21 mouse cellular contexts compared by ENCODE assay signal in the genomic region with DNA sequence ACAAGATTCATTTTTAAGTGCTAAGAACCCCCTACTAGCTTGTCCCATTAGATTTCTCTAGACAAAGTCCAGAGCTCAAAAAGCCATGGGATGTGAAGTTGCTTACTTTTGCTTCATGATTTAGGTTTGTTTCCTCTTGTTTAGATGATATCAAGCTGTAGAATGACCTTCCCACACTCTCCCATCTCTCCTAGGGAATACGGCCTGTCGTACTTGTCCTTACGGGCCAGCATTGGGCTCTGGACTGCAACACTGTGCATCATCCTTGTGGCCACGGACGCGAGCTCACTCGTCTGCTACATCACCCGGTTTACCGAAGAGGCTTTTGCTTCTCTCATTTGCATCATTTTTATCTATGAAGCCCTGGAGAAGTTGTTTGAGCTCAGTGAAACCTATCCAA.
DNase-seq lines count a peak whose midpoint lies in the region; ATAC-seq and TF ChIP-seq lines count a peak whose summit lies in the region.
"Had no signal": no experiment of that assay in that cellular context is flagged by ENCODE, and none has a peak within 500 bp of the region (broad histone marks: within the 10 kb centered on the region; RNA-seq: fewer than 3 reads in every experiment).

No protein-coding gene starts in this region.

- peak overlapping the region; percentile 8; the same call in 1 of the 2 replicates for H3K4me3 ChIP-seq in intestine, embryonic 14.5 days (ENCODE audit: low read depth, low read length)
- no peak overlapping the region for H3K4me3 ChIP-seq in intestine, postnatal 0 days (ENCODE audit: low read depth, low read length)
- H3K4me3 ChIP-seq in intestine, embryonic 15.5 days (replicated peaks): no peak overlapping the region
- no peak overlapping the region for H3K4me3 ChIP-seq in intestine, embryonic 16.5 days (ENCODE audit: low read length)
- no peak overlapping the region for H3K4me3 ChIP-seq in neural tube, embryonic 15.5 days (replicated peaks)

- H3K9me3 ChIP-seq in intestine, embryonic 14.5 days (ENCODE audit: control insufficient read depth, low read length): no peaks in the 10 kb centered on the region
- H3K9me3 ChIP-seq in intestine, postnatal 0 days (ENCODE audit: control insufficient read depth): no peaks in the 10 kb centered on the region
- no peaks in the 10 kb centered on the region for H3K9me3 ChIP-seq in intestine, embryonic 15.5 days
- no peaks in the 10 kb centered on the region for H3K9me3 ChIP-seq in intestine, embryonic 16.5 days (ENCODE audit: control insufficient read depth, low read length)
- H3K9me3 ChIP-seq in neural tube, embryonic 15.5 days (replicated peaks): no peaks in the 10 kb centered on the region
- H3K9me3 ChIP-seq: G1E had no signal

- H3K27me3 ChIP-seq in intestine, embryonic 14.5 days (replicated peaks; ENCODE audit: control insufficient read depth, insufficient read depth, low read length): no peaks in the 10 kb centered on the region
- no peaks in the 10 kb centered on the region for H3K27me3 ChIP-seq in intestine, postnatal 0 days (replicated peaks; ENCODE audit: control insufficient read depth, insufficient read depth, low read length)
- H3K27me3 ChIP-seq in intestine, embryonic 15.5 days (replicated peaks): no peaks in the 10 kb centered on the region
- H3K27me3 ChIP-seq in intestine, embryonic 16.5 days (replicated peaks; ENCODE audit: control insufficient read depth, insufficient read depth, low read length): no peaks in the 10 kb centered on the region
- H3K27me3 ChIP-seq in neural tube, embryonic 15.5 days (replicated peaks): no peaks in the 10 kb centered on the region
- H3K27me3 ChIP-seq: CH12.LX had no signal

- intact Hi-C loops in left cerebral cortex, postnatal 4 days (cut with DNase I): no loop called here

- no peak overlapping the region for H3K9ac ChIP-seq in intestine, embryonic 14.5 days (ENCODE audit: low read length)
- no peak overlapping the region for H3K9ac ChIP-seq in intestine, postnatal 0 days (ENCODE audit: low read depth, low read length)
- H3K9ac ChIP-seq in intestine, embryonic 15.5 days: no peak overlapping the region
- H3K9ac ChIP-seq in intestine, embryonic 16.5 days (ENCODE audit: low read depth, low read length): no peak overlapping the region
- no peak overlapping the region for H3K9ac ChIP-seq in neural tube, embryonic 15.5 days (replicated peaks)

- WGBS in intestine, embryonic 14.5 days: 58% methylated on average over 9 of the region's 9 CpGs
- WGBS in intestine, postnatal 0 days: 62% methylated on average over 9 of the region's 9 CpGs
- 61% methylated on average over 9 of the region's 9 CpGs for WGBS in intestine, embryonic 15.5 days
- 75% methylated on average over 9 of the region's 9 CpGs for WGBS in intestine, embryonic 16.5 days
- WGBS in neural tube, embryonic 15.5 days: 96% methylated on average over 9 of the region's 9 CpGs

- no peaks in the 10 kb centered on the region for H3K4me1 ChIP-seq in intestine, embryonic 14.5 days (replicated peaks; ENCODE audit: control insufficient read depth, insufficient read depth, low read length)
- no peaks in the 10 kb centered on the region for H3K4me1 ChIP-seq in intestine, postnatal 0 days (replicated peaks; ENCODE audit: control insufficient read depth, insufficient read depth, low read length)
- no peaks in the 10 kb centered on the region for H3K4me1 ChIP-seq in intestine, embryonic 15.5 days (replicated peaks)
- H3K4me1 ChIP-seq in intestine, embryonic 16.5 days (ENCODE audit: control insufficient read depth, insufficient read depth, low read length): no peaks in the 10 kb centered on the region
- H3K4me1 ChIP-seq in neural tube, embryonic 15.5 days: no peaks in the 10 kb centered on the region

- no peak for ATAC-seq in intestine, embryonic 14.5 days (replicated peaks; ENCODE audit: low FRiP score, low TSS enrichment, low read depth)
- ATAC-seq in intestine, postnatal 0 days: no peak
- ATAC-seq in intestine, embryonic 15.5 days: peak; percentile 72
- ATAC-seq in intestine, embryonic 16.5 days: peak; percentile 64
- no peak for ATAC-seq in neural tube, embryonic 15.5 days (ENCODE audit: low FRiP score)
- ATAC-seq: activated CD4-positive, CD25-positive, alpha-beta regulatory T cell, adult 4 months; CD4-positive, CD25-positive, alpha-beta regulatory T cell, adult 4 months; Patski had no signal

- DNase-seq in intestine, embryonic 14.5 days (ENCODE audit: low spot score): no peak
- no peak for DNase-seq in left cerebral cortex, postnatal 4 days
- DNase-seq: adrenal gland, adult 2 months; adrenal gland, adult 8-10 months; adrenal gland, postnatal 10 days; adrenal gland, postnatal 14 days; adrenal gland, postnatal 25 days; adrenal gland, postnatal 36 days; B cell, adult 2 months; cerebellum, adult 11 months; cerebellum, adult 11-12 months; cerebellum, adult 18-20 months had no signal

- H3K36me3 ChIP-seq in intestine, embryonic 14.5 days (ENCODE audit: control insufficient read depth, insufficient read depth, low read length): no peaks in the 10 kb centered on the region
- H3K36me3 ChIP-seq in intestine, postnatal 0 days (ENCODE audit: control insufficient read depth, insufficient read depth): no peaks in the 10 kb centered on the region
- no peaks in the 10 kb centered on the region for H3K36me3 ChIP-seq in intestine, embryonic 15.5 days
- no peaks in the 10 kb centered on the region for H3K36me3 ChIP-seq in intestine, embryonic 16.5 days (ENCODE audit: control insufficient read depth, insufficient read depth, low read length)
- no peaks in the 10 kb centered on the region for H3K36me3 ChIP-seq in neural tube, embryonic 15.5 days
- H3K36me3 ChIP-seq: G1E had no signal

- H3K4me2 ChIP-seq in intestine, embryonic 14.5 days (ENCODE audit: low read length): peak overlapping the region; percentile 15; the same call in 1 of the 2 replicates
- no peak overlapping the region for H3K4me2 ChIP-seq in intestine, postnatal 0 days (replicated peaks; ENCODE audit: low read depth)
- H3K4me2 ChIP-seq in intestine, embryonic 15.5 days (replicated peaks): no peak overlapping the region
- no peak overlapping the region; the same call in 1 of the 2 replicates for H3K4me2 ChIP-seq in intestine, embryonic 16.5 days (ENCODE audit: low read depth, low read length)
- H3K4me2 ChIP-seq in neural tube, embryonic 15.5 days: no peak overlapping the region

- TF ChIP-seq CTCF in intestine, postnatal 0 days (IDR thresholded peaks at IDR 0.05; ENCODE audit: low read depth): no peak

- H3K27ac ChIP-seq in intestine, embryonic 14.5 days (ENCODE audit: low read depth): peak overlapping the region; percentile 78
- H3K27ac ChIP-seq in intestine, postnatal 0 days (ENCODE audit: low read depth, low read length): no peak overlapping the region
- H3K27ac ChIP-seq in intestine, embryonic 15.5 days: no peak overlapping the region
- peak overlapping the region; percentile 63 for H3K27ac ChIP-seq in intestine, embryonic 16.5 days (ENCODE audit: low read length)
- H3K27ac ChIP-seq in neural tube, embryonic 15.5 days (replicated peaks): no peak overlapping the region

Comparison
In these comparisons a context has a peak if more than half of its experiments do, and no peak if none do; other contexts are left out.
1. ATAC-seq: peak in intestine, embryonic 15.5 days (single experiment) and intestine, embryonic 16.5 days (single experiment); none in intestine, embryonic 14.5 days (single experiment), intestine, postnatal 0 days (single experiment) and neural tube, embryonic 15.5 days (single experiment).
2. H3K27ac ChIP-seq: peak in intestine, embryonic 14.5 days (single experiment) and intestine, embryonic 16.5 days (single experiment); none in intestine, postnatal 0 days (single experiment), intestine, embryonic 15.5 days (single experiment) and neural tube, embryonic 15.5 days (single experiment).